Mouse (Mus musculus) hematopoietic stem cell, adult 5-6 weeks (primary cell): Measurements from ENCODE around the gene Rdh13. TPM values are rescaled to one million over a fixed set of nuclear protein-coding genes. Genes with fewer than 3 reads are reported as not detected.
A peak's percentile ranks its signal among the peaks of the same experiment; 100 is the strongest.
"Not testable (repeated sequence)": the region's sequence is repeated elsewhere in the genome, so short reads cannot be mapped to it uniquely, and the experiment has no call there.

Experiments used
- ATAC-seq, 2 experiments: fragments of 125-278 bp in 1 of 2; replicated peaks in 1 of 2; 2 replicates each; pipeline ENCODE4 v1.8.0; 2016 to 2017; ENCODE audit warnings: inconsistent platforms in 2 of 2, mild to moderate bottlenecking in 2 of 2, moderate number of reproducible peaks in 2 of 2, low read depth in 1 of 2, moderate TSS enrichment in 1 of 2; ENCODE audit not compliant: low FRiP score in 2 of 2, poor library complexity in 2 of 2, severe bottlenecking in 2 of 2, insufficient read depth in 1 of 2, low TSS enrichment in 1 of 2
- total RNA-seq: library from RNA; stranded (forward); fragments of 172-1452, 232-1000 nt; gene quantifications from 2 replicates; pipeline ENCODE4 v1.2.3, GENCODE M21; 2017

The Rdh13 gene
- total RNA-seq, 1 experiment from 2014 or later: 14.4 TPM

DNA sequence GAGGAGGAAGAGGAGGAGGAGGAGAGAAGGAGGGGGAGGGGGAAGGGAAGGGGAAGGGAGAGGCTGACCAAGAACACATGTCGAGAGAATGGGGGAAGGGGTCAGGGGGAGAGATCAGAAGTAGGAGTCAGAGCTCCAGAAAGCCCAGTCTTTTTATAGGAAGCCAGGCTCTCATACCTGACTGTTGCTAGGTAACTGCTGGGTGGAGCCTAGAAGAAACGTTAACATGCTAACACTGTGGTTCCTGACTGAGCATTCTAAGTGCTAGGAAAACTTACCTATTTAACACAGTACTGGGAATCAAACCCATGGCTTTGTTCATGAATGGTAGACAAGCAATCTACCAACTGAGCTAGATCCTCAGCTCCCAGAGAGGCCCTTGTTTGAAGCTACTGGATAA, 3.8 kb upstream of the Rdh13 start:
- ATAC-seq: no peak

DNA sequence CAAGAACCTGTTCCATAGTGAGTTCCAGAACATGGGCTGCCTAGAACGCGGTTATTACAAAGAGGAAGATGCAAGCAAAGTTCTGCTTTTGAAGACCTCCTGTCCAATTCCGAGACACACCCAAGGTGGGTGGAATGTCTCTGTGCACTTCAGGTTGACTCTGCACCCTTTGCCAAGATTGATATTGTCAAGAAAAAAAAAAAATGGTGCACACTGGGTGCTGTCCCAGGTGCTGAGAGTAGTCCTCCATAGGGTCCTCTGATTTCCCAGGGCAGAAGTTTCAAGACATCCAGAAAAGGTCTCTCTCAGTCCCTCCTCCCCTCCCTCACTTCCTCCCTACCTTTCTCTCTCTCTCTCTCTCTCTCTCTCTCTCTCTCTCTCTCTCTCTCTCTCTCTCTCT, 3.0 kb upstream of the Rdh13 start:
- ATAC-seq: no peak

DNA sequence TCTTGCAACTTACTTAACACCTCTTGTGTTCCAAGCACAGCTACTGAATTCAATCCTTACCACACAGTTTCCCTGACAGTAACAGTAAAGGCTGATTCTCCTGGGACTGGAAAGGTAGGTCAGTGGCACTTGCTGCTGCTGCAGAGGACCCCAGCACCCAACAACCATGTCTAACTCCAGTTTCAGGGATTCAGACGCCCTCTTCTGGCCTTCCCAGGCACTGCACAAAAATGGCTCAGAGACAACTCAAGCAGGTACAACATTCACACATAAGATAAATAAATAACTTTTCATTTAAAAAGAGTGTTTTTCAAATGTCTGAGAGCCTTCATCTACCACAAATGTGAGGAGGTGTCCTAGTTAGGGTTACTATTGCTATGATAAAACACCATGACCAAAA, 1.7 kb upstream of the Rdh13 start:
- ATAC-seq: no peak

DNA sequence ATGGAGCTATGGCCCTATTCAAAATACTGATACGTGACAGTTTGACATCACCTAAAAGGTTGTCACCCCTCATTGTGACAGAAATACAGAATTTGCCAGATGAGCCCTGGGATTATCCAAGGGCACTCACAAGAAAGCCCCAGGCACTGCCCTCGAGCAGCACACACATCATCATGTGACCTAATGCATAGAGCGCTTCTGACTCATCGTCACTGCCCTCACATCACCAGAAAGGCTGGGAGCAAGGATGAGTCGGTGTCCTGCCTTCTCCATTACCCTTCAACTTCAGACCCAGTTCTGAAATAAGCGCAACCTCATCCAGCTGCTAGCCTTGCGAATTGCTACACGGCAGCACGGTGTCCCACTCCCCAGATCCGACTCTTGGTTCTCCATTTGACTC, 4.9 kb downstream of the Rdh13 start:
- ATAC-seq: no peak

DNA sequence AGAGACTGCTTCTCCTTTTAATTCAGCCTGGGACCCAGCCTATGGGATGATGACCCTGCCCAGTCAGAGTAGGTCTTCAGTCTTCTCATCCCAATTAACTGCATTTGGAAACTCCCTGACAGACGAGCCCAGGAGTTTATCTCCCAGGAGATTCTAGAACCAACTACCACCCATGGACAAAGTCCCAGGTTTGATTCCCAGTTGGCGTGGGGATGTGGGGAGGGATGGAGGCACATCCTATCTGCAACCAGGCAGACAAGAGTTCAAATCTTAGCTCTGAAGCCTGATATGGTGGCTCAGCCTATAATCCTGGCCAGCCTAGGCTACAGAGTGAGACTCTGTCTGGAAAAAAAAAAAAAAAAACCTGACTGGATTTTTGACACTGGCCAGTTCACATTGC, 7.7 kb downstream of the Rdh13 start:
- ATAC-seq: no peak

DNA sequence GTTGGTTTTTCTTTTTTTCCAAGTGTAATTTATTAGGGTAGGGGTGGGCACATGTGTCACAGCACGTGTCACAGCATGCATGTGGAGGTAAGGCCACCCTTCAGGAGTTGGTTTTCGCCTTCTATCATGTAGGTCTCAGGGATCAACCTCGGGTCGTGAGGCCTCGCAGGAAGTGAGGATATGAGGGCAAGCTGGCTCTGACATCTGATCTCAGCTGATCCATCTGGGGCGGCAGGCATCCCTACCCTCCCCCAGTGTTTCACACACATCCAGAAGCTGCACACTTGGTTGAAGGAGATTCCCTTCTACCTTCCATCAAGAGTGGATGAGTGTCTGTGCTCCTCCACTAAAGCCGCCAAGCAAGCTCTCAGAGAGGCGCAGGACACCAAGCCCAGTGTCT, 13.4 kb downstream of the Rdh13 start:
- ATAC-seq: no peak

DNA sequence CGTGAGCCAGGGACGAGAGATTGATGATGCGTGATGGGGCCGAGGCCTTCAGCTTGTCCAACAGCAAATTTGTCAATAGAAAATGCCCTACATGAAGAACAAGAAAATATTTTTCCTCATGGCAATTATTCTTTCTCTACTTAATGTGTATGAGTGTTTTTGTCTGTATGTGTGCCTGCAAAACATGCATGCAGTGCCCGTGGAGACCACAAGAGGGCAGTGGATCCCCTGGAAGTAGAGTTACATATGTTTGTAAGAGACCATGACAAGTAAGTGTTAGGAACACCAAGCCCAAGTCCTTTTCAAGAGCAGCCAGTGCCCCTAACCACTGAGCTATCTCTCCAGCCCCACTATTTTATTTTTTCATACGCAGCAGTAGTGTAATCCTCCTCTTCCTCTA, 13.9 kb downstream of the Rdh13 start:
- ATAC-seq: peak in 1 of 2 experiments; percentile 43; a peak in 1 of 4 replicates

DNA sequence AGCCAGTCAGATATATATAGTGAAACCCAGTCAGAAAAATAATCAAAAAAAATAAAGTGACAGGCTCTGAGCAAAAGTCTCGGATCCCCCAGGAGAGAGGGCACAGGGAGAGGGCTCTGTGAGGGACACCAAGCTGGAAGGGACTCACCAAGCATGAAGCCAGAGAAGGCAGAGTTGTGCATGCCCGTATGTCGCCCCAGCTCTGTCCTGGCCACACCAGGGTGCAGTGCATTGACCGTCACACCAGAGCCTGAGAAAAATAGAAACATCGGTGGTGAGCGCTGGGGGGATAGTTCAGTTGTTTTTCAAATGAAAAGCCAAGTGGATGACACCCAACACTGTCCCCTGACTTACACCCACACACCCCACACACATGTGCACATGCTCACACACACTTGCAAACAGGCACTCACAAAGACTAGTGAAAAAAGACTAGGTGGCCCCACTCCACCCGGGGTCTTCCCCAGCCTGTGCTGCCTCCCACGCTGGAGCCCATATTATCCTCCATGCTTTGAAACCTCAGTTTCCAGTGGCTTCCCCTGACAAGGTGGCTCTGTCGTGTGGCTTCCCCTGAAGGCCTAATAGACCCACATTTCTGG, 15.1 kb downstream of the Rdh13 start:
- no peak for ATAC-seq

DNA sequence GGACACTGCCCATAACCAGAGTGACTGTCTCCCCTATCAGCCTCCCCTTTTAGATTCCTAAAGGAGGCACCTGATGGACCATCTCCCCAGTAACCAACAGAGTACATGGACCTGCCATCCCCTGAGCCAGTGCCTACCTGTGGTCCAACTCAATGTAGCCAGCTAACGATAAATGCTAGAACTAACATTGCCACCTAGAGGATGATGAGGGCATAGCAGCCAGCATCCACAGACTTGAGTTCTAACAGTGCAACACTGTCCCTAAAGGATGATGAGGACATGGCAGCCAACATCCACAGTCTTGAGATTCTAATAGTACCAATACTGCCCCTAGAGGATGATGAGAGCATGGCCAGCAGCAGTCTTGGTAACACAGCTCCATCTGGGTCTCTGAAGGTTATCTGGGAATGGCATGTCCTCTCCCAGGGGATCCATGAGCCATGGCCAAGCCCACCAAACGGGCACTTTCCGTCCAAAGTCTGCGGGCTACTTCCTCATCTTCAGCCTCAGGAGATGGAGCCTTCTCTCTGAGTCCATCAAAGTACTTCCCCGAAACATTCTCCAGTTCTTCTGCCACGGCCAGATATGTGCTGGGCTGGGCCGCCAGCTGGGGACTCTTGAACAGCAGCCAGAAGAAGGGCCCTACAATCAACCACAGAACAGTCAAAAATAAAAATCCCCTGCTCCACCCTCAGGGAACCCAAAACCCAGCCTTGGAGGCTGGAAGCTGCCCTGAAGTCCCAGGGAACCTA, 18.1 kb downstream of the Rdh13 start:
- peak; percentile 96 to 97 for ATAC-seq

DNA sequence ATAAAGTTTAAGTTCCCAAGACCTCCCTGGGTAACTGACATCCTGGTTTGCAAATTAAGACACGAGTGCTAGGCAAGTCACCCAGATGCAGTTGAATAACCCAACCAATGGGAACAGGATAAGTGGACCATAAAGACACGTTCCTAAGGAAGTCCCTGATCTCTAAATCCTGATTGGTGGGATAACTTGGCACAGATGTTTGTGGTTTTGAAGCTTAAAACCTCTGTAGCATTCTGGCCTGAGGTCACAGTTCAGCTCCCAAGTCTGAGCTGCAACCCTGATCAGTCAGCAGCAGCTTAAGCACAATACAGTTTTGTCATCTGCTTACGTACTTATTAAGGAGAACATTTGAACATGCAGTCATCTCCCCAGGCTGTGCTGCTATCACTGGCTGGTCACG, 25.2 kb downstream of the Rdh13 start:
- no peak for ATAC-seq

DNA sequence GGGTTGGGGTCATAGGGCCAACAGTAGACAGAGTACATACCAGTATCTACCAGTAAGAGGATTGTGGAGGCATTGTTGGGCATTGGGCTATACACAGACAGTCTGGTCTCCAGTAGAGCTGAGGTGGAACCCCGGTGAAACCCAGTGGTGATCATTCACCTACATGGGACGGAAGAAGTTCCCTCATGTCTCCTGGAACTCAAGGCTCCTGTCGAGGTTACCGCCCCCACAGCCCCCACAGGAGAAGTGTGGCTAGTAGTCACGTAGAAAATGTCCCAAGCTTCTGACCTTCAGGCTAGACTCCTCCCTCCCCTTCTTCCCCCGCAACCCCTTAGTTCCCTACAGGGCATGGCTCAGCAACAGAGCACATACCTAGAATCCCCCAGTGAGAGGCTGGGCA, 25.8 kb downstream of the Rdh13 start:
- ATAC-seq: no peak

DNA sequence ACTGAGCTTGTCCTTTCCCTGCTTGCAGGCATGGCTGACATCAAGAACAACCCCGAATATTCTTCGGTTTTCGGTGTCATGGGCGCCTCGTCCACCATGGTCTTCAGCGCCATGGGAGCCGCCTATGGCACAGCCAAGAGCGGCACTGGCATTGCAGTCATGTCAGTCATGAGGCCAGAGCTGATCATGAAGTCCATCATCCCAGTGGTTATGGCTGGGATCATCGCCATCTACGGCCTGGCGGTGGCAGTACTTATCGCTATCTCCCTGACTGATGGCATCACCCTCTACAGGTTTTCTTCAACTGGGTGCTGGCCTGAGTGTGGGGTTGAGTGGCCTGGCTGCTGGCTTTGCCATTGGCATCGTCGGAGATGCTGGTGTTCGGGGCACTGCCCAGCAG, 33.0 kb downstream of the Rdh13 start:
- not testable (repeated sequence) for ATAC-seq

DNA sequence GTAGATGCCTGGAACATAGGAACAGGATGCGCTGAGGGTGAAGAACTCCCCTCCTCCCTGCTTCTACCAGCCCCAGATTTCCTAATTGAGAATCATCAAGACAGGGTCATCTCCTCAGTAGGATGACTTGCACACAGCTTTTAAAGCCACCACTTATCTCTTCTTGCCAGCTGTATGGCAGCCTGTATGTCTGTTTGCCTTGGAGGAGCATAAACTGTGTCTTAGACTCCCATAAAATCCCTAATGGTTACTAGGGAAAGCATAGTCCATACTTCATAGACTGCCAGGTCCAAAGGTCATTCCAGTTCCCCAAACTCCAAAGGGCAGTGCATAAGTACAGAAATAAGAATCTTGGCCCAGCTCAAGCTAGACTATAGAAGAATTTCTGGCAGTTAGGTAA, 47.7 kb downstream of the Rdh13 start, which contains the start of gene Gp6:
Gene Gp6 (minus strand): TSS at position 15 of the 400 bp plus-strand sequence.
- ATAC-seq: no peak

Other genes starting within 250 kb of the Rdh13 start
- not detected in 2 replicates for gene Lilra5, start 207.9 kb downstream of the Rdh13 start, total RNA-seq
- gene Ncr1, start 107.9 kb downstream of the Rdh13 start, total RNA-seq: 3.5 and 4.5 TPM in 2 replicates
- not detected in 2 replicates for gene Gp6, start 47.9 kb downstream of the Rdh13 start, total RNA-seq
- 5.1 and 17.1 TPM in 2 replicates for gene Eps8l1, start 15.0 kb upstream of the Rdh13 start, total RNA-seq
- gene Ppp1r12c, start 56.0 kb upstream of the Rdh13 start, total RNA-seq: 134 and 190 TPM in 2 replicates
- gene Tnnt1, start 70.7 kb upstream of the Rdh13 start, total RNA-seq: 8.2 and 11.1 TPM in 2 replicates
- gene Tnni3, start 78.6 kb upstream of the Rdh13 start, total RNA-seq: 7.0 and 7.1 TPM in 2 replicates
- 2.4 and 2.6 TPM in 2 replicates for gene Dnaaf3, start 86.8 kb upstream of the Rdh13 start, total RNA-seq
- gene Syt5, start 101.9 kb upstream of the Rdh13 start, total RNA-seq: 1.0 TPM in 1 of 2 replicates, not detected in the other
- gene Ptprh, start 158.4 kb upstream of the Rdh13 start, total RNA-seq: not detected in 2 replicates
- 22.0 and 22.8 TPM in 2 replicates for gene Tmem86b, start 185.8 kb upstream of the Rdh13 start, total RNA-seq
- 155 and 186 TPM in 2 replicates for gene Ppp6r1, start 213.4 kb upstream of the Rdh13 start, total RNA-seq
- 19.0 and 25.2 TPM in 2 replicates for gene Hspbp1, start 239.4 kb upstream of the Rdh13 start, total RNA-seq
- gene Brsk1, start 245.0 kb upstream of the Rdh13 start, total RNA-seq: 0.20 and 2.6 TPM in 2 replicates